Mouse (Mus musculus) megakaryocyte, embryonic 14.5 days (primary cell): ENCODE measurements around the gene Arhgef18. TPM values are rescaled to one million over a fixed set of nuclear protein-coding genes. Genes with fewer than 3 reads are reported as not detected.

Experiments
- H3K27me3 ChIP-seq: replicated peaks from 2 replicates; pipeline ENCODE3; 2012; ENCODE audit warnings: inconsistent platforms
- H3K36me3 ChIP-seq: replicated peaks from 2 replicates; pipeline ENCODE3; 2012; ENCODE audit warnings: low read length, inconsistent platforms, mixed read lengths
- H3K4me1 ChIP-seq: 2 replicates; pipeline ENCODE4 v1.6.1; 2012; ENCODE audit warnings: inconsistent platforms
- H3K4me3 ChIP-seq: replicated peaks from 2 replicates; pipeline ENCODE3; 2012; ENCODE audit warnings: moderate library complexity, mild to moderate bottlenecking, inconsistent platforms
- H3K9me3 ChIP-seq: 2 replicates; pipeline ENCODE4 v1.6.1; 2012; ENCODE audit warnings: inconsistent platforms
- FLI1 ChIP-seq: IDR thresholded peaks from 2 replicates; pipeline ENCODE4 v1.6.1; 2012; ENCODE audit warnings: low read length, inconsistent platforms, mixed read lengths
- GATA1 ChIP-seq: IDR thresholded peaks from 3 replicates; pipeline ENCODE4 v1.6.1; 2012; ENCODE audit warnings: mixed read lengths, low read length, inconsistent platforms, borderline replicate concordance
- polyA plus RNA-seq: library from polyadenylated mRNA; stranded (reverse); fragments of >175 nt; gene quantifications from 2 replicates; pipeline ENCODE4 v1.2.3, GENCODE M21; 2012; ENCODE audit warnings: low replicate concordance; ENCODE audit not compliant: insufficient read depth

Arhgef18 gene
- 10.5 and 16.0 TPM in 2 replicates for polyA plus RNA-seq

DNA sequence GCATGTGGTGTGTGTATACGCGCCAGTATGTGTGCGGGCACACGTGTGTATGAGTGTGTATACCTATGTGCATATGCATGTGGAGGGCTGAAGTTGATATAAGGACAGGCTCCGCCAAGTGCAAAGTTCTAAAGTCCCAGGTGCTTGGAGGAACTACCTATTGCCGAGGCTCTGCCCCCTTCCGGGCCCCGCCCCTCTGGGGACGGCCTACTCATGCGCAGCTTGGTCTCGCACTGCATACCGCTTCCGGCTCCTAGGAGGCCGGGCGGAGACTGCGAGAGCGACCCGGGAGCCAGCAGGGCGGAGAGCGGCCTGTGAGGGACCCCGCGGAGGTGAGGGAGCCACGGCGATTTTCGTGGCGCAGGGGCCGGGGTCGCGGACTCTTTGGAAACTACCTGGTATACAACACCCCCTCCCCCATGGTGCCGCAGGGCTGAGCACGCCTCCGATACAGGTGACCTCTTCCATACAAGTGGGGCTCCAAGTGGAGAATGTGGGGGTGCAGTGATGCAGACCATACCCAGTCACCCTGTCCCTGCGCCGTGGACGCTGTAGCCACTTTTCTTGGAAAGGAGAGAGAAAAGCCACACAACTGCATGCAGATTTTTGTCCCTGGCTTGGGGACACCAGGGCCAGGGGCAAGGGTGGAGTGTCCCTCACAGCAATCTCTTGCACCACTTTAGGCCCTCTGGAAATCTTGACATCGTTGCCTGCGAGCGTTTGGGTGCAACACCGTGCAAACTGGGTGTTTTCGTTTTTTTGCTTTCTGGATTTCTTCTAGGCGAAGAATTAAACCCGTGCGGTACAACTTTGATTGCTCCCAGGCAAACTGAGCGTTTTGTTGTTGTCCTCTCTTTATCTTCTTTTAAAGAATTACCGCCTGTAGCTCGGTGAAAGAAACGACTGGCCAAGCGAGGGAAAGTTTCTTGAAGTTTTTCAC is at the start of gene Arhgef18:
Gene Arhgef18 (plus strand): TSS at position 236 of the 940 bp plus-strand sequence.
- Histone ChIP-seq H3K4me1 (peaks cover 43% of the 10 kb centered on the region), H3K36me3 (peaks cover 29% of the 10 kb centered on the region), H3K4me3 (peak within 1 kb of the TSS; percentile 98), H3K27me3 (no peaks in the 10 kb centered on the region), H3K9me3 (no peaks in the 10 kb centered on the region)
- no peak for TF ChIP-seq GATA1
- no peak for TF ChIP-seq FLI1

DNA sequence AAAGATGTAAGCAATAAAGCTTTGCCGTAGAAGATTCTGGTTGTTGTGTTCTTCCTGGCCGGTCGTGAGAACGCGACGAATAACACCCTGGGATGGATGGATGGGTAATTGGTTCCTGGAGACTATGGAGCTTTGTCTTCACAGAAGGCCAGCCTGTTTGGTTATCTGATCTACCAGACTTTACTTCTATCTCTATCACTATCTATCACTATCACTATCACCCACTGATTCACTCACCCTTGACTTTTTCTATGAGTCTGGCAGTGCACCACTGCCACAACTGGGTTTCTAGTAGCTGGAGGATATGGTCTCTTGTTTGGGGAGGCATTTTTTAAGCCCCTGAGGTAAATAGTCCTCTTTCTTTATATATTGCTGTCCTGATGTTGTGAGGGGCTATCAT is 47.5 kb upstream of the Arhgef18 start:
- Histone ChIP-seq H3K36me3 (no peaks in the 10 kb centered on the region), H3K27me3 (peaks cover 2% of the 10 kb centered on the region), H3K9me3 (no peaks in the 10 kb centered on the region), H3K4me1 (peaks cover 13% of the 10 kb centered on the region; the same call in 1 of the 2 replicates), H3K4me3 (no peak overlapping the region)
- TF ChIP-seq FLI1 (no peak), GATA1 (no peak)

GRCm38 (mm10) chr8:3346691-3347413 is 46.0 kb upstream of the Arhgef18 start:
- Histone ChIP-seq H3K4me3 (no peak overlapping the region), H3K4me1 (peaks cover 13% of the 10 kb centered on the region; the same call in 1 of the 2 replicates), H3K9me3 (no peaks in the 10 kb centered on the region), H3K36me3 (no peaks in the 10 kb centered on the region), H3K27me3 (peaks cover 2% of the 10 kb centered on the region)
- TF ChIP-seq GATA1 (no peak), FLI1 (no peak)

DNA sequence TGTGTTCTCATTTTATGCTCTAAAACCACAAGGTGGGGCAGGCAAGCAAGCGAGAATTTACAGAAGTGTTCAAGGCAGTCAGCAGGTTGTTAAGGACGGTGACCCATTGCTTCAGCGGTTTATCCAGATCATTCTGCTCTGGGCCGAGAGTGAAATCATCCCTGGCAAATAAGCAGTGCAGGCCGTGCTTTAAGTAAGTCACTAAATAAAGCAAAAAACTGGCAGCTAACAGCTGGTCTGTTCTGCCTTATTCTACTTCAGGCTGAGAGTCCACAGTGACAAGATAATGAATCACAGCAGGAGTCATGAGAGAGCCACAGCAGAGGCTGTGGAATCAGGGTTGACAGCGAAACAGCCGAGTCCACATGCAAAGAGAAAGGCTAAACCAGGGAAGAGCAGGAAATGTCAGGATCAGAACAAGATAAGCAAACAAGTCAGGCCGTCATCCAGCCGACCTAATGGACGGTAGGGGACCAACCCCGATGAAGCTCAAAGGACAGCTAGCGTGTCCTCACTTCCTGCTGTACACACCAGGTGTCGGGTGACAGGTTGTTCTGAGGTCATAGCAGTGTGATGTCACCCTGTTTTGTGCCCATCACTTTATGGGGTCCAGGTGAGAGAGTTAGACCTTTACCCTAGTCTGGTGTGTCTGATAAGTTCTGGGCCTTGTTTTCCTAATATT is 44.5 kb upstream of the Arhgef18 start:
- Histone ChIP-seq H3K27me3 (peaks cover 2% of the 10 kb centered on the region), H3K36me3 (no peaks in the 10 kb centered on the region), H3K9me3 (no peaks in the 10 kb centered on the region), H3K4me1 (peaks cover 25% of the 10 kb centered on the region), H3K4me3 (no peak overlapping the region)
- TF ChIP-seq GATA1: no peak
- TF ChIP-seq FLI1: no peak

DNA sequence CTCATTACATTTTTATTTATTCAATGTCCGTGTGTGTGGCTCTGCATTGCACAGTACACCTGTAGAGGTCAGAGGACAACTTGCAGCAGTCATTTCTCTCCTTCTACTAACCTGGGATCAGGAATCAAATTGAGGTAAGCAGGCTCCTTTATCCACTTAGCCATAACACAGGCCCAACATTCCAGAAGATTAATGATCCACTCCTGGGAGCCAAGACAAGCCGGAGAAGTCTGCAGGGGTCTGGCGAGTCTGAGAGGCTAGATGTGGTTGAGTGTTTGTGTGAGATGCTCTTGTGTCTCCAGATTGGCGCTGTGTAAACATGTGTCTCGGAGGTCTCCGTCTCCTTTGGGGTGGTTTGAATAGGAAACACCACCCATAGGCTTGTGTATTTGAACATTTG is 42.1 kb upstream of the Arhgef18 start:
- Histone ChIP-seq H3K36me3 (no peaks in the 10 kb centered on the region), H3K4me3 (no peak overlapping the region), H3K9me3 (no peaks in the 10 kb centered on the region), H3K27me3 (peaks cover 2% of the 10 kb centered on the region), H3K4me1 (peaks cover 49% of the 10 kb centered on the region)
- no peak for TF ChIP-seq GATA1
- no peak for TF ChIP-seq FLI1

GRCm38 (mm10) chr8:3352715-3353114 is 40.1 kb upstream of the Arhgef18 start:
- Histone ChIP-seq H3K4me1 (peaks cover 59% of the 10 kb centered on the region), H3K27me3 (no peaks in the 10 kb centered on the region), H3K9me3 (no peaks in the 10 kb centered on the region), H3K36me3 (no peaks in the 10 kb centered on the region), H3K4me3 (no peak overlapping the region)
- no peak for TF ChIP-seq GATA1
- TF ChIP-seq FLI1: no peak

DNA sequence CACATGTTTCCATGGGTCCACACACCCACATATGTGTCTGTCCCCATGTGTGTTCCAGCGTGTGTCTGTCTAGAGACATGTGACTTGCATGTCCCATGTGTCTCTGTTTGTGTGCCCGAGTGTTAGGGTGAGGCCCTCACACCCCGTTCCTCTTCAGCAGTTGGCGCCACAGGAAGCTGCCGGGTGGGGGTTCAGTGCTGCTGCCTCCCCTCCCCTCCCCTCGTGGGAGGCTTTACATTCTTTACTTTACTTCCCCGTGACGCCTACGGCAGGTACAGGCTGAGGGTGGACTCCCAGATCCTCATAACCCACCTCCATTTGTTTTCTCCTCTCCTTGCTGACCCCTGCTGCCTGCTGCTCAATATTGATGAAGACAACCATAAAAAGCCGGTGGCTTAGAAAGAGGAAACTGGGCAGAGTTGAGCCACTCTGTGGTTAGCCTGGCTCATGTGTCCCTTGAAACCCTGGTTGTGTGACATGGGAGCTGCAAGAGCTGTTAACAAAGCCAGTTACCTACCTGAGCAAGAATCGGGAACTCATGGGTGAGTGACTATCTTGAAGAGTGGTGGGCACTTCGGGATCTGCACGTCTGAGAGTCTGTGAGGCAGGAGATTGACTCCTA is 39.5 kb upstream of the Arhgef18 start, which contains the start of gene A430078G23Rik:
Gene A430078G23Rik (plus strand): TSS at position 227 of the 622 bp plus-strand sequence.
- Histone ChIP-seq H3K4me3 (peak within 1 kb of the TSS; percentile 88), H3K4me1 (peaks cover 61% of the 10 kb centered on the region), H3K9me3 (no peaks in the 10 kb centered on the region), H3K36me3 (no peaks in the 10 kb centered on the region), H3K27me3 (no peaks in the 10 kb centered on the region)
- TF ChIP-seq GATA1 (no peak), FLI1 (no peak)

GRCm38 (mm10) chr8:3353811-3354442 is 38.9 kb upstream of the Arhgef18 start:
- H3K27me3 ChIP-seq: no peaks in the 10 kb centered on the region
- H3K36me3 ChIP-seq: peaks cover 4% of the 10 kb centered on the region
- no peaks in the 10 kb centered on the region for H3K9me3 ChIP-seq
- peaks cover 58% of the 10 kb centered on the region for H3K4me1 ChIP-seq
- no peak for TF ChIP-seq FLI1
- TF ChIP-seq GATA1: no peak
- peak overlapping the region; percentile 88 for H3K4me3 ChIP-seq

DNA sequence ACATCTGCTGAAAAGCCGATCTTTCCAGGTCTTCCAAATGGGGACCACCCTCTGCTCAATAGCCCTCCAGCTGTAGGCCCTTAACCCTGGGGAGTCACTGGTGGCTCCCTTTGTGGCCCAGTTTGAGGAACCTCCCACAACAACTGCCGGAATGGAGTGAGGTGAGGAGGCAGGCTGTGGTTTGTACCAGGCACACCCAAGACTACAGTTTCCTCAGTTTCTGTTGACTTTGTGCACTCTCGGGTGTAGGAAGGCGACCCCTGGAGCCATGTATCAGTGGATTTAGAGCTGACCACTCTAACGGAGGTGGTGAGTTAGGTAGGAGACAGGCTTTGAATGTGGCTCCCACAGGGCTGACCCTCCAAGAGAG is 38.4 kb upstream of the Arhgef18 start:
- TF ChIP-seq GATA1 (no peak), FLI1 (no peak)
- peaks cover 7% of the 10 kb centered on the region for H3K36me3 ChIP-seq
- peak overlapping the region; percentile 88 for H3K4me3 ChIP-seq
- peaks cover 58% of the 10 kb centered on the region for H3K4me1 ChIP-seq
- no peaks in the 10 kb centered on the region for H3K9me3 ChIP-seq
- no peaks in the 10 kb centered on the region for H3K27me3 ChIP-seq
